Mouse (Mus musculus): Measurements from ENCODE around the gene Hecw2. TPM values are rescaled to one million over a fixed set of nuclear protein-coding genes. Genes with fewer than 3 reads are reported as not detected.

Gene Hecw2
- polyA plus RNA-seq, 1 experiment from 2014 or later: 3.2 TPM

DNA sequence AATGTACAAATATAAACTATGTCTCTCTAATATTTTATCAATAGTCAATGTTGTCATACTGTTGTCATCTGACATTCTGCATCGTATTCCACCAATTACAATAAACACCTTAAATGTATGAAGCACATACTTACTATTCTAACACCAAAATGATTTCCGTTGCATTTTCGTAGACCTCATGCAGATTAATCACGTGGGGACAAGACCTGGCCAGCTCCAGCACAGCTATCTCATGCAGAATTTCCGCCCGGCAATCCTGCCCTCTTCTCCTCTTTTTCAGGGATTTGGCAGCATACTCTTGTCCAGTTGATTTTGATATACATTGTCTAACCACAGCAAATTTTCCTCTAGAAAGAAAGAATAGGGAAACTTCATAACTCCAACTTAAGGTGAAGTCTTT lies 423.5 kb downstream of the Hecw2 start:
- no peak overlapping the region for H3K4me2 ChIP-seq (replicated peaks; ENCODE audit: low read depth, low read length)
- WGBS: 90% methylated on average over 6 of the region's 6 CpGs
- H3K36me3 ChIP-seq (ENCODE audit: insufficient read depth, low read length): no peaks in the 10 kb centered on the region
- H3K4me1 ChIP-seq (ENCODE audit: insufficient read depth, low read length): no peaks in the 10 kb centered on the region; the same call in 1 of the 2 replicates
- no peak for ATAC-seq (ENCODE audit: low FRiP score, low TSS enrichment)
- H3K4me3 ChIP-seq (ENCODE audit: low read length): no peak overlapping the region
- no peak overlapping the region for H3K27ac ChIP-seq (ENCODE audit: low read length)
- H3K9me3 ChIP-seq (ENCODE audit: low read length): no peaks in the 10 kb centered on the region
- H3K9ac ChIP-seq (replicated peaks; ENCODE audit: low read length): no peak overlapping the region
- H3K27me3 ChIP-seq (ENCODE audit: insufficient read depth, low read length): no peaks in the 10 kb centered on the region

- peaks cover 6% of the 10 kb centered on the region; the same call in 1 of the 2 replicates for H3K36me3 ChIP-seq (ENCODE audit: insufficient read depth, low read length)
- no peaks in the 10 kb centered on the region for H3K9me3 ChIP-seq (ENCODE audit: low read length)
- H3K27ac ChIP-seq (ENCODE audit: low read length): no peak overlapping the region
- WGBS: 65% methylated on average over 2 of the region's 2 CpGs
- H3K4me2 ChIP-seq (replicated peaks; ENCODE audit: low read depth, low read length): no peak overlapping the region
- ATAC-seq (ENCODE audit: low FRiP score, low TSS enrichment): no peak
- no peaks in the 10 kb centered on the region for H3K4me1 ChIP-seq (ENCODE audit: insufficient read depth, low read length)
- no peaks in the 10 kb centered on the region for H3K27me3 ChIP-seq (ENCODE audit: insufficient read depth, low read length)
- H3K4me3 ChIP-seq (ENCODE audit: low read length): no peak overlapping the region
- H3K9ac ChIP-seq (replicated peaks; ENCODE audit: low read length): no peak overlapping the region
These were observed 428.9 kb downstream of the Hecw2 start for GRCm38 (mm10) chr1:53766112-53766511.

DNA sequence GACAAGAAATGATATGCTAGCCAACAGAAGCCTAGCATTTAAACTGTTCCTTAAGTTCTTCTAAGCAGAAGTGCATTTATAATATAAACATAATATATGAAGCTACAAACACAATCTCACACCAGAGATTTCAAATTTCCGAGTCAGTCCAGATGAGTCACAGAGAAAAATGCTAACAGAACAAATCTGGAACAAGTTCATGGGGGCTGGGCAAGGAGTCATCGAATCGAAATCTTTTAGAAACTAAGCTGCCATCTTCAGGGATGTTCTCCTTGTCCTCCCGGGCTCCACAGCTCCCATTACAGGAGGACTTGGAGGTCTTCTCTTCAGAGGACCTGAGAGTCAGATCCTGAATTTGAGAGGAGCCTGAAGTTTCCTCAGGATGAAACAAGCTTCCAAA lies 437.7 kb downstream of the Hecw2 start:
- H3K4me2 ChIP-seq (replicated peaks; ENCODE audit: low read depth, low read length): no peak overlapping the region
- H3K9me3 ChIP-seq (ENCODE audit: low read length): no peaks in the 10 kb centered on the region
- no peak overlapping the region for H3K9ac ChIP-seq (replicated peaks; ENCODE audit: low read length)
- no peaks in the 10 kb centered on the region for H3K27me3 ChIP-seq (ENCODE audit: insufficient read depth, low read length)
- ATAC-seq (ENCODE audit: low FRiP score, low TSS enrichment): no peak
- H3K36me3 ChIP-seq (ENCODE audit: insufficient read depth, low read length): no peaks in the 10 kb centered on the region; the same call in 1 of the 2 replicates
- H3K4me3 ChIP-seq (ENCODE audit: low read length): no peak overlapping the region
- 89% methylated on average over 4 of the region's 4 CpGs for WGBS
- no peak overlapping the region for H3K27ac ChIP-seq (ENCODE audit: low read length)
- H3K4me1 ChIP-seq (ENCODE audit: insufficient read depth, low read length): no peaks in the 10 kb centered on the region

Small RNAs within 50 kb of the gene (microRNA-seq; reads per million reads assigned to microRNA genes)
- gene Mir7681: not detected

Other genes with a start within 250 kb of the Hecw2 start
- gene Ccdc150, start 55.5 kb upstream of the Hecw2 start, polyA plus RNA-seq (2015; fragmentation: Nextera tagmentation; extraction: Ambion mirVana): 0.16 and 0.76 TPM in 2 replicates
- 25.7 and 28.1 TPM in 2 replicates for gene Gtf3c3, start 243.8 kb upstream of the Hecw2 start, polyA plus RNA-seq (2015; fragmentation: Nextera tagmentation; extraction: Ambion mirVana)